Mouse (Mus musculus) lung, adult 2 months (tissue): ENCODE measurements around the gene Cbx2. TPM values are rescaled to one million over a fixed set of nuclear protein-coding genes. Genes with fewer than 3 reads are reported as not detected.

Experiments
- DNase-seq: peaks from one replicate; pipeline ENCODE4 v3.0.0; 2022
- H3K4me1 ChIP-seq: fragments of 200-500 bp; 2 replicates; pipeline ENCODE4 v1.6.1; 2011; ENCODE audit warnings: low read length; ENCODE audit not compliant: control insufficient read depth, insufficient read depth
- H3K4me3 ChIP-seq: fragments of 200-500 bp; replicated peaks from 2 replicates; pipeline ENCODE3; 2011; ENCODE audit warnings: low read depth, mild to moderate bottlenecking, control low read depth, low read length; ENCODE audit errors: extremely low read depth
- CTCF ChIP-seq: fragments of 200-500 bp; IDR thresholded peaks from 2 replicates; pipeline ENCODE4 v1.5.1; 2011; ENCODE audit warnings: mild to moderate bottlenecking, low read length, control low read depth; ENCODE audit not compliant: insufficient read depth
- POLR2A ChIP-seq: fragments of 200-500 bp; IDR thresholded peaks from 2 replicates; pipeline ENCODE4 v1.6.1; 2011; ENCODE audit warnings: low read depth, mild to moderate bottlenecking, control low read depth, low read length, borderline replicate concordance; ENCODE audit errors: extremely low read depth
- WGBS: fragments of 180-500 bp; shearing (Covaris S2); methylation state at CpG from one replicate; pipeline ENCODE4 v1.1.7; 2018; 5-methylcytosine and 5-hydroxymethylcytosine counted together
- polyA plus RNA-seq: library from polyadenylated mRNA; depleted of rRNA; stranded (reverse); fragments of >200 nt; gene quantifications from 2 replicates; pipeline ENCODE4 v1.2.3, GENCODE M21; 2012

Gene Cbx2
- polyA plus RNA-seq, 1 experiment: 4.4 TPM

- WGBS: 6% methylated on average over 15 of the region's 15 CpGs
- no peak for DNase-seq
- H3K4me1 ChIP-seq: peaks cover 9% of the 10 kb centered on the region
- no peak overlapping the region for H3K4me3 ChIP-seq
- no peak for TF ChIP-seq POLR2A
- peak; percentile 59; the same call in 1 of the 2 replicates for TF ChIP-seq CTCF
Observed at GRCm38 (mm10) chr11:119051927-119052660, 29.3 kb downstream of the Cbx2 start.

- no peak for DNase-seq
- peaks cover 14% of the 10 kb centered on the region for H3K4me1 ChIP-seq
- peak overlapping the region; percentile 6 for H3K4me3 ChIP-seq
- WGBS: 3% methylated on average over 13 of the region's 13 CpGs
- TF ChIP-seq POLR2A (no peak), CTCF (no peak)
Observed at GRCm38 (mm10) chr11:119052661-119053256, 30.0 kb downstream of the Cbx2 start.

GRCm38 (mm10) chr11:119053257-119053670 lies 30.5 kb downstream of the Cbx2 start:
- TF ChIP-seq CTCF (no peak), POLR2A (no peak)
- Histone ChIP-seq H3K4me3 (peak overlapping the region; percentile 6), H3K4me1 (peaks cover 18% of the 10 kb centered on the region)
- WGBS: under 1% methylated on average over 42 of the region's 42 CpGs
- DNase-seq: no peak

- no peak for DNase-seq
- H3K4me3 ChIP-seq: no peak overlapping the region
- WGBS: 1% methylated on average over 28 of the region's 35 CpGs
- TF ChIP-seq CTCF (no peak), POLR2A (no peak)
- H3K4me1 ChIP-seq: peaks cover 24% of the 10 kb centered on the region
Observed at GRCm38 (mm10) chr11:119053738-119054350, 31.1 kb downstream of the Cbx2 start.

GRCm38 (mm10) chr11:119054351-119055345 lies 31.9 kb downstream of the Cbx2 start:
- DNase-seq: no peak
- Histone ChIP-seq H3K4me3 (no peak overlapping the region), H3K4me1 (peaks cover 27% of the 10 kb centered on the region)
- TF ChIP-seq CTCF (peak; percentile 36), POLR2A (no peak)
- 4% methylated on average over 47 of the region's 47 CpGs for WGBS

- Histone ChIP-seq H3K4me1 (peaks cover 27% of the 10 kb centered on the region), H3K4me3 (peak overlapping the region; percentile 13)
- 2% methylated on average over 32 of the region's 32 CpGs for WGBS
- no peak for DNase-seq
- TF ChIP-seq POLR2A (no peak), CTCF (no peak)
Observed at GRCm38 (mm10) chr11:119055571-119056131, 32.9 kb downstream of the Cbx2 start.

GRCm38 (mm10) chr11:119056301-119057211 lies 33.8 kb downstream of the Cbx2 start:
- under 1% methylated on average over 64 of the region's 65 CpGs for WGBS
- H3K4me1 ChIP-seq: peaks cover 27% of the 10 kb centered on the region
- H3K4me3 ChIP-seq: peak overlapping the region; percentile 79
- TF ChIP-seq POLR2A: peak; percentile 66; the same call in 1 of the 2 replicates
- no peak for TF ChIP-seq CTCF
- DNase-seq: peak; percentile 77

- peaks cover 27% of the 10 kb centered on the region for H3K4me1 ChIP-seq
- no peak for TF ChIP-seq CTCF
- TF ChIP-seq POLR2A: no peak
- peak overlapping the region; percentile 79 for H3K4me3 ChIP-seq
- 7% methylated on average over 9 of the region's 9 CpGs for WGBS
- no peak for DNase-seq
Observed at GRCm38 (mm10) chr11:119057291-119057690, 34.5 kb downstream of the Cbx2 start.
